Mouse (Mus musculus) adrenal gland (tissue): Measurements from ENCODE around the gene Tmem167b.
"Not testable (repeated sequence)": the region's sequence is repeated elsewhere in the genome, so short reads cannot be mapped to it uniquely, and the experiment has no call there.

Experiments used
- intact Hi-C: fragments of 180-260 bp; cut with DNase I; formaldehyde crosslinking; loops from one replicate; pipeline ENCODE4 v1.15.1; 2025
- long read RNA-seq, 2 experiments: library from polyadenylated mRNA; unstranded; transcript quantifications; one replicate each; pipeline ENCODE4 v2.0.0; 2020; ENCODE audit warnings: borderline replicate concordance in 1 of 2; ENCODE audit not compliant: insufficient replicate concordance in 1 of 2

Tmem167b gene
- long read RNA-seq, experiment 1, transcript Tmem167b-201 (3 exons, 2,864 nt) = major isoform, 28 of 36 reads
- long read RNA-seq, experiment 1, partial matches to known transcripts = 5 of 36 reads
- long read RNA-seq, experiment 1, other reads (novel, unspliced or antisense) = 0 of 36 reads
- long read RNA-seq, experiment 2, transcript Tmem167b-201 (3 exons, 2,864 nt) = major isoform, 44 of 52 reads
- long read RNA-seq, experiment 2, partial matches to known transcripts = 0 of 52 reads
- long read RNA-seq, experiment 2, other reads (novel, unspliced or antisense) = 8 of 52 reads

DNA sequence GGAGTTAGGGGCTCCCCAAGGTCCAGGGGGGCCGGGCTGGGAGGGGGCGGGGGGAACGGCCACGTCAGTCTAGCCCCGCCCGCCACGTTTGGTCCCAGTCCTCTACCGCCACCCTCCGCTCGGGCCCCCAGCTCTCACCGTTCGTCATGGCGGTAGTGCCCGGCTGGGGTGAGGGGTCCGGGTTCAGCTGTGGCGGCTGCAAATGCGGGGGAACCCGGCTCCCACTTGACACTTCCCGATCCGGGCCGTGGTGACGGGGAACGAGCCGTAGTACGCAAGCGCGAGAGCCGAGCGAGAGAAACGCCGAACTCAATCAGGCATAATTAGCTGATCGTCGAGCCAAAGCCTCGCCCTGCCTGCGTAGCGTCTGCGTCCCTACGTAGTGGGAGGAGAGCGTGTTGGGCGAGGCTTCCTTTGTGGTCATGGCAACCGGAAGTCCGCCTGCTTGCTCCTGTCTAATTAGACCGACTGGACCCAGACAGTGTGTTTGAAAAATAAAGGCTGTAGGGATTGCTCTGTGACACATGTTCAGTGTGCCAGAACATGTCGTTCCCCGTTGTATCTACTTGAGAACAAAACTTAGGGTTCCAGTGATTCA lies at the start of gene Tmem167b:
Gene Tmem167b, minus strand, starts transcription at position 334 of the 598 bp plus-strand sequence.
- intact Hi-C loops = loop anchor here (2.0 kb wide), 1 partner anchor 161 kb away; no protein-coding TSS in a partner anchor

DNA sequence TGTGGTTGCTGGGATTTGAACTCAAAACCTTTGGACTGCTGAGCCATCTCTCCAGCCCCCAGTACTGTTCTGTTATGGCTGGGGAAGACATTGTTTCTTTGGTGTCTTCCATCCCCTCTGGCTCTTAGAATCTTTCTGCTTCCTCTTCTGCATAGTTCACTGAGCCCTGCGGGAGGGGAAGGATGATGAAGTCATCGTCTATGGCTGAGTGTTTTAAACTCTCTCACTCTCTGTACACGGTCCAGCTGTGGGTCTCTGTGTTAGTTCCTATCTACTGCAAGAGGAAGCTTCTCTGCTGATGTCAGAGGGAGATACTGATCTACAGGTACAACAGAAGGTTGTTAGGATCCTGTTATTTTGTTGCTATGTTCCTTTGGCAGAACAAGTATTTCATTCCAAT lies 46.6 kb upstream of the Tmem167b start:
- intact Hi-C loops = no loop called here

DNA sequence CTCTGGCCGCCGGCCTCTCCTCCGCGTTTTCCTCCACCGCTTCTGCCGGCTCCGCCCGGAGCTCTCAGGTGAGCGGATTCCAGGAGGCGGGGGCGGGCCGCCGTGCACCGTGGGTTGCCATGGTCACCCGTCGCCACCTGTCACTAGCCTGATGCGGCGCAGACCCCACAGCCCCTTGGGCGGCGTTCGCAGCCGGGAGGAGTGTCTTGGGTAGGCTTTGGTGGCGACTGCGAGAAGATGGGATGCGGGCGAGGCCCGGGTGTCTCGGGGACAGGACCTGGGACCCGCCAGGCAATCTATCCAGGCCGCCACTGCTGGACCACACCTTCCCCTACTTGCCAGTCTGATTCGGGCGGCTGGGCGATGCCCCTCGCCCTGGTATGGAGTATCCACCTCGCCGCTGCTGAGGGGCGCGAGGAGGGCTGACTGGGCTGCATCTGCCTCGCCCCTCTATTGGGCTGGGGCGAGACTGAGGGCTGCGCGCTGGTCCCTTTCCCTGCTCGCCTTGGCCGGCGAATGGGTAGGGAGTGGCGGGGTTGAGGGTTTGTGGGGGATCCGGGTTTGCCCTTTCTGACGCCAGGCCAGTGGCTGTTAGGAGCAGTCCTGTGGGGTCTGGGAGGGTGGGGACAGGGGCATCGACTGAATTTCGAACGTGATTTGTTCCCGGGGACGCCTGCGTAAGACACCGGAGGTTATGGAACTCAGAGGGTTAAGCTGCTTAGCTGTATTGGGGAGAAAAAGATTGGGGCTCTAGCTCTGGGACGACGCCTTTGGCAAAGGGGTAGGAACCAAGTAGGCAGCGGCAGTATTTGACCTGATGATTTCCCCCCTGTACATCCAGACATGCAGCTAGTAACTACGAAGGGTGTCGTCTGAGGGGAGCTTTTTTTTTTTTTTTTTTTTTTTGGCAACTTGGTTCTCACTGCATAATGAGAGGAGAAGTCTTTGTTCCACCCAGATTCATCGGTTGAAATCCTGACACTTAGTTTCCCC lies 29.6 kb upstream of the Tmem167b start:
- intact Hi-C loops = no loop called here

DNA sequence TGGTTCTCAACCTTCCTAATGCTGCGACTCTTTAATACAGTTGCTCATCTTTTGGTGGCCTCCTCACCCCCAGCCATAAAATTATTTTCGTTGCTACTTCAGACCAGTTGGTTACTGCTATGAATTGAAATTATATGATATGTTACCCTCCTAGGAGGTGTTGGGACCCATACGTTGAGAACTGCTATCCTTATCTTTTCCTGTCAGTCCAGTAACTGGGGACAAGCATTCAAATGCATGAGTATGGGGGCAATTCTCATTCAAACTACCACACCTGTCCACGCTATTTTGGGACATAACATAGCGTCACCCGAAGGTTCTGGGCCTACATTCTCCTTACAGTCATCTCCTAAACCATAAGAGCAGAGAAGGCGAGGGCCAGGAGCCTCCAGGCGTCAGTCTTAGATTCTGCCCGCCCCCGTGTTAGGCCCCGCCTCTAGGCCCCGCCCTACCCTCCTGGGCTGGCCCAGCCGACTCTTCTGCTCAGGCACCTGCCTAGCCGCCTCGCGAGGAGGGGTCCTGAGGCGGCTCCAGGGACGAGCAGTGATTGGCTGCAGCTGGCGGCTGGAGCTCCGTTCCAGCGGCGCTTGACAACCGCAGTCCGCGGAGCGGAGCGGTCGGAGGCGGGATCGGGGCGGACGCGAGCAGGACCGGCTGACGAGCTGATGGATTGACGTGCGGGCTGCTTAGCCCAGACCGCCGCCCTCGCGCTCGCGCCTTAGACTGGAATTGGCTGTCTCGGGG lies 28.7 kb upstream of the Tmem167b start, which contains the start of gene Wdr47:
Gene Wdr47, plus strand, starts transcription at position 494 of the 744 bp plus-strand sequence.
- intact Hi-C loops = no loop called here

DNA sequence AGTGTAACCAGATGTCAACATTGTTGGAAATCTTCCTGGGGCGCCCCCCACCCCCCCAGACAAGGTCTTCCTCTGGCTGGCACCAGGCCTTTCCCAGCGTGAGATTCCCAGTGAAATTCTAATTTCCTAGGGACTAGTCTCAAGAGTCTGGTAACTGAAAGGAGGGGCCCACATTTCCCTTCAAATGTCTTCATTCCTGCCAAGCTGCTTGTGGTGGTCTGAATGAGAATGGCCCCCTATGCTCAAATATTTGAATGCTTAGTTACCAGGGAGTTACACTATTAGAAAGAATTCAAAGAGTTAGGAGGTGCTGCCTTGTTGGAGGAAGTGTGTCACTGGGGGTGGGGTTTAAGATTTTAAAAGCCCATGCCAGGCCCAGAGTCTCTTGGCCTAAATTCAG lies 26.2 kb upstream of the Tmem167b start:
- intact Hi-C loops = no loop called here

DNA sequence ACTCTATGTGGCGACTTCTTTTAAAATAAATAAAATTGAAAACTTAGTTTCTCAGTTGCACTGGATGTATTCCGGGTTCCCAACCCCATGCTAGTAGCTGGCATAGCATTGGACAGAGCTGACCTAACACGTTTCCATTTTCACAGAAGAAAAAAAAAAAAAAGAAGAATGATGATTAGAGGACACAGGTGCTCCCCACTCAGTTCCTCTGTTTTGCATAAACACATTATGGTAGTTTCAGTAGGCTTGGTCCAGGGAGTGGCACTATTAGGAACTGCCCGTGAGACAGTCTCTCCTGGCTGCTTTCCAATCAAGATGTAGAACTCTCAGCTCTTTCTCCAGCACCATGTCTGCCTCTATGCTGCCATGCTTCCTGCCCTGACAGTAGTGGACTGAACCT lies 22.3 kb upstream of the Tmem167b start:
- intact Hi-C loops = no loop called here

DNA sequence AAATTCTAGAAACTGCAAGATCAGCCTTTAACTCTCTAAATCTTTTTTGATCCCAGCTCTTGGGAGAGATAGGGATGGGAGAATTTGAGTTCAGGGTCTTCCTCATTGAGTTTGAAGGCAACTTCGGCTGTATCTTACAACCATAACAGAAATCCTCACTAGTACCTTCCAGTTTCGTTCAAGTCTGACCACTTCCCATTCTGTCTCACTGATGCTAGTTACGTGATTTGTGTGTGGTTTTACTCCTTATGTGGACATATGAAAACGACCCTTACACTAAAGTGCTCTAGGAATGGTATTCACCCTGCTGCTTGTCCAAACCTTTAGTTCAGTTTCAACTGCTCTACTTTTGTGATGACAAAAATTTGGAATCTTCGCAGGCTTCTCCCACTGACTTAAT lies 11.8 kb upstream of the Tmem167b start:
- intact Hi-C loops = no loop called here

DNA sequence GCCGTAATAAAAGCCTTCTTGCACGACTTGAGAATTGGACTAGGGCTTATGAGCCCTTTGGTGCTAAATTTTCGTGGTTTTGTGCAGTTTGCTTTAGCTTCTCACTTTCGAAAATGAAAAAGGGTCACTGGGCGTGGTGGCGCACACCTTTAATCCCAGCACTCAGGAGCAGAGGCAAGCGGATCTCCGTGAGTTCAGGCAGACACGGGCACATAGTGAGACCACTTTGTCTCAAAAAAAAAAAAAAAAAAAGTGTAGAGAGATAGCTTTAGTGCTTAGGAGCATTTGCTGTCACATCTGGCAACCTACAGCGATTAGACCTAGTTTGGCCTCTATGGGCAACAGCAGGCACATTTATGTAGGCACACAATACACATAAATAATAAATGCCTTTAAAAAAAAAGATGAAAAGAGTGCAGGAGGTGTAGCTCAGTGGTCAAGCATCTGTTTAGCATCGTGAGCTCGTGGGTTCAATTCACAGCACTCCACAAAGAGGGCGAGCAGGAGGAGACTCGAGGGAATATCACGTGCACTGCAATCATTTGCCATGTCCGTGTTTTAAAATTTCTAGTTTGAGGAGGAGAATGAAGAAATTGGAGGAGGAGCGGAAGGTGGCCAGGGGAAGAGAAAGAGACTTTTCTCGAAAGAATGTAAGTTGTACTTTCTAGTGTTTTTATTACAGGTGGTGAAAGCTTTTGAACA lies 10.2 kb upstream of the Tmem167b start:
- intact Hi-C loops = no loop called here

DNA sequence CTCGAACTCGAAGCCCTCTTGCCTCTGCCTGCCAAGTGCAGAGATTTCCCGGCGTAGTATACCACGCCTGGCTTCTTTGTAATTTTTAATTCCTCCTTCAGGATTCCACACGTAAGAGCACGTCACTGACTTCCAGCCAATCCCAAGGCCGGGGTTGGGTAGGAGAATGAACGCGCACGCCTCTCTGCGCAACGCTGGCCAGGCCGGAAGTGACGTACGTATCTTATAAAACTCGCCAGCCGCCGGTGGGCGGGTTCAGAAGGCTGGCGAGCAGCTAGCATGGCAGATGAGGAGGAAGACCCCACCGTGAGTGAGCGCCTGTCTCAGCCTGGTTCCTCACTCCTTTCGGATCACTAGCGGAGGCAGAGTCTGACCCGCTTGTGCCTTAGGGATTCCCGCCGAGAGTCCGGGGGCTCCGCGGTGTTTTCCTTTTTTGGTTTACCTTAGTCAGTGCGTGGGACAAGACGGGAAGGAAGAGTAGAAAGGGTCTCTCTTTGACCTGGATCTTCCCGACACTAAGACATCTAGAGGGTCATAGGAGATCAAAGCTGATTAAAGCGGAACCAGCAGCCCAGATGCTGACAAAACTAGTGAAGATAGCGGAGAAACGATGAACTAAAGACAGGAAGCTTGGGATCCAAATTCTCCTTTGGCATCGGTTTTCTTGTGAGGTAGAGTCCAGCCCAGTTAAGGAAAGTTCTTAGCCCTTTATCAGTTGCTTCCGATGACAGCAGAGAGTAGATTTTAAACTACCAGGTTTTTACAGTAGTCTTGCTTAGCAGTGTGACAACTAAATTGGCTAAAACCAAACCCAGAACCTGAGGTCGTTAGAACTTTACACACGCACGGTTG lies 9.4 kb upstream of the Tmem167b start, which contains the start of gene Taf13:
Gene Taf13, plus strand, starts transcription at position 256 of the 852 bp plus-strand sequence.
- intact Hi-C loops = no loop called here

DNA sequence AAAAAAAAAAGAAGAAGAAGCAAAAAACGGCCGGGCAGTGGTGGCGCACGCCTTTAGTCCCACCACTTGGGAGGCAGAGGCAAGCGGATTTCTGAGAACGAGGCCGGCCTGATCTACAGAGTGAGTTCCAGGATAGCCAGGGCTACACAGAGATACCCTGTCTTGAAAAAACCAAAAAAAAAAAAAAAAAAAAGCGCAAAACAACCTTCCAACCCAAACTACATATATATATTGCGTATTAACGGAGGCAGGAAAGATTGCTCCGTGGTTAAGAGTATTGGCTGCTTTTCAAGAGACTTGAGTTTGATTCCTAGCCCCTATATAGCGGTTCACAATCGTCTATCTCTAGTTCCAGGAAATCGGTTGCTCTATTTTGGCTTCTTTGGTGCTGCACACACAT lies 8.5 kb upstream of the Tmem167b start:
- intact Hi-C loops = no loop called here

DNA sequence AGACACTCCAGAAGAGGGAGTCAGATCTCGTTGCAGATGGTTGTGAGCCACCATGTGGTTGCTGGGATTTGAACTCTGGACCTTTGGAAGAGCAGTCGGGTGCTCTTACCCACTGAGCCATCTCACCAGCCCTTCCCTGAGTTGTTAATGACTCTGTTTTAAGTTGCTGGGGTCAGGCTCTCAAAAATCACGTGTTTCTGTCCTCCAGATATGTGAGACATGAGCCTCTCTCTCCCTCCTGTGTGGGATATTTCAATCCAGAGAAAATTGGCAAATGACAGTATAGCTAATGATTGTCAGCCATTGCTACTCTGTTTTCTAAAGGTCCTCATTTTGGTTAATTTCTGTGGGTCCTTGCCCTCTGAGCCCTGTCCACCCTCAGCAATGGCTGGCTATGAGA lies 7.4 kb upstream of the Tmem167b start:
- intact Hi-C loops = not testable (repeated sequence)

DNA sequence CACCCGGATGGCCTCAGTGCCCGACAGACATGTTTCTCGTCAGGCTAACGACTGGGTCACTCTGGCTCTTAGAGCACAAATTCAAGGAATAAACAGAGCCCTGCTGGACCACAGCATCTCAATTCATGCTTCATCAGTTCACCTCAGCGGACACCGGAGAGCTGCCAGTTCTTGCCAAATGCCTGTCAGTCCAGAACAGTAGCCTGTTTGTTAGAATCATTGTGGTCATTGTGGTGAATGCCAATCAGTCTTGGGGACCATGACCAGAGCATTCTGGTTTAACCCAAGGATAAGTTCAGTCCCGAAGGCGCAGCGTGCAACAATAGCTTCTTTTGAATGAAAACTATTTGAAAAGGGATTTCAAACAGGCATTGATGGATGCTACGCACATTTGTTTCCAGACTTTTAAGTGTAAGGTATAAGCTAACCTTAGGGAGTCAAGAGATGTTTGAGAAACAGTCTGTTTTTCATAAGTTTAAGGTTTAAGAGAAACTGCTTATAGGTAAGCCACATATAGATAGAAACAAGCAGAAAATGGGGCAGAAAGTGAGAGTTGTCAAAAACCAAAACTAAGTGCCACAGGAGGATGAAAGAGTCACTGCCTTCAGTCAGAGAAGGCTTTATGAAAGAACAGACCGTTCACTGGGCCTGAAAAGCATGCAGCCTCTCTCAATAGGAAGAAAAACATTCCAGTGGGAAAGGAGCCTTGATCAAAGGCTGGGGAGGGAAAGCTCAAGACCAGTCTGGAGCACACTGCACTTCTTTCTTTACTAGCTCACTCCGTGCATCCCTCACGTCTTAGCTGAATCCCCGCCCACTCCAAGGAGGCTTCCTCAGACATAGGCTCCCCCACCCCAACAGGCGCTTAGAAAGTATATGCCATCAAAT lies 6.0 kb upstream of the Tmem167b start:
- intact Hi-C loops = no loop called here

DNA sequence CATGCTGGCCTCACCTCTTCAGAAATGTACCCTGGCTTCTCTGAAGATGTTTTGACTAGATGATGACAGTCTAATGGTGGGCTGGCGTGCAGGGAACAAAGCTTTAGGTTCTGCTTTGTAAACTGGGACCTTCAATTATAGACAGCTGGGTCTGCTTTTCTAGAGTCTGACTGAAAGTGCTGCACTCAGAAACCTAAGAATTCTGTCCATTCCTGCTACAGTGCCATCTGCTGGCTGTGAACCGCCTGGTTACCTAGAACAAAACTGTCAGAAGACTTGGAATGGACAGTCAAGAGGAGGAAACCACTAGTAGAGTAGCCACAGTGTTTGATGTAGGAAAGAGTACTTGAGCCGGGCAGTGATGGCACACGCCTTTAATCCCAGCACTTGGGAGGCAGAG lies 1.0 kb upstream of the Tmem167b start:
- intact Hi-C loops = loop anchor here (2.0 kb wide), 1 partner anchor 163 kb away; no protein-coding TSS in a partner anchor

DNA sequence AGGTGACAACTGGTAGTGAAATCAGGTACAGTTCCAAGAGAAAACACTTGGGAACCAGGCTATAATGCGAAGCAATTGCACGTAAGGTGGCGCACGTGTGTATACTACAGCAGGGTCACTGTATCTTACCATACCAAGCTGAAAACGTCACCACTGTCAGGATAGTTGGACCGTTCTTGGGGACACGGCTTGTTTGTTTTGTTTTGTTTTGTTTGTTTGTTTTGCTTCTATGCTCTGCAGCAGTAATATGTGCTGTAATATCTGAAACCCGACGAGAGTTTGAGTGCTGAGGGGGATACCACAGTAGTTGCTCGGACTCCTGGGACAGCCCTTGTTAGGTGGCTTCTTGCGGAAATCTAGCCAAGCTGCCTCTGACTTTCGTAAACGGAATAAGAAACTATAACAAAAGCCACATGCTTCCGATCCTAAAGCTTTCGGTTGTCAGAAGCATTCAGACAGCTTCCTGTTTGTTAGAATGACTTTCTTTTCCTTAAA lies 558 bp upstream of the Tmem167b start:
- intact Hi-C loops = loop anchor here (2.0 kb wide), 1 partner anchor 162 kb away; no protein-coding TSS in a partner anchor

DNA sequence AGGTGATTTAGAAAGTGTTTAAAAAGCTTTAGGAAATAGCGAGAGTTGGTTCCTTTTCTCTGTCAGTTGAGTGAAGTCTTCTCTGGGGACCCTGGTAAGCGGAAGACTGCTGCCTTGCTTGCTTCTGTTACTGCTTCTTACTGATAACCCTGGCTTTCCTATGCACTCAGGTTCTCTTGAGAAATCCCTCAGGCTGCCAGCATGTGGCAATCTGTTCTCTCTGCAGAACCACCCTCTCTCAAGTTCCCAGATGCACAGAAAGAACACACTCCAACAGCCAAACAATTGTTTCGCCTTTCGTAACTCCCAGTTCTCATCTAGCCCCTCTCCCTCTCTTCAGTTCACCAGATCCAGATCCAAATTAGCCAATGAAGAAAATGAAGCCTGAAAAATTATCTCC lies 4.4 kb downstream of the Tmem167b start:
- intact Hi-C loops = no loop called here

DNA sequence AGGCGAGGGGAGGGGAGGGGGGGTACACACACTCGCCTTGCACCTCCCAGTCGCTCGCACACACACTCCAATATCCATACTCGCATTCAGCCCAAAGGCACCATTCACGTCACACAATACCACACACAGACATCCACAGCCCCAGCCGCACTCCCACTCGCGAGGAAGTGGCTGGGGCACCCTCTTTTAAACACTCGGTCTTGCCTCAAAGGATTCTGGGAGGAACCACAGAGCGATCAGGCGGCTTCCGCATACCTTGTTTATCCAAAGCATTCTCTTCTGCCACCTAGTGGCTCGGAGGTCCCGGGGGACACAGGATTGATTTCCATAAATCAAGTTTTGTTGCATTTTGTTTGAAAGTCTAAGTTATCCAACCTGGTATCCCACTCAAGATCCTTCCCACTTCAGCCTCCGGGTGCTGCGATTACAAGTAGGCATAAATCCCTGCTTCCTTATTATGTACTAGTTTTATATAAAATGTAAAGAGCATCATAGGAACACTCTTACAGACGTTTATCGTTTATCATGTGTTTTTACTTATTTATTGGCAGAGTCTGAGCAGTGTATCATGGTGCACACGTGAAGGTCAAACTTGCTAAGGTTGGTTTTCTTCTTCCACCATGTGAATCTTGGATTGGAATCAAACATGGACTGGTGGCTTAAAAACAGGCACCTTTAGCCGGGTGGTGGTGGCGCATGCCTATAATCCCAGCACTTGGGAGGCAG lies 7.5 kb downstream of the Tmem167b start:
- intact Hi-C loops = loop anchor here (5.0 kb wide), 1 partner anchor 112 kb away; no protein-coding TSS in a partner anchor

DNA sequence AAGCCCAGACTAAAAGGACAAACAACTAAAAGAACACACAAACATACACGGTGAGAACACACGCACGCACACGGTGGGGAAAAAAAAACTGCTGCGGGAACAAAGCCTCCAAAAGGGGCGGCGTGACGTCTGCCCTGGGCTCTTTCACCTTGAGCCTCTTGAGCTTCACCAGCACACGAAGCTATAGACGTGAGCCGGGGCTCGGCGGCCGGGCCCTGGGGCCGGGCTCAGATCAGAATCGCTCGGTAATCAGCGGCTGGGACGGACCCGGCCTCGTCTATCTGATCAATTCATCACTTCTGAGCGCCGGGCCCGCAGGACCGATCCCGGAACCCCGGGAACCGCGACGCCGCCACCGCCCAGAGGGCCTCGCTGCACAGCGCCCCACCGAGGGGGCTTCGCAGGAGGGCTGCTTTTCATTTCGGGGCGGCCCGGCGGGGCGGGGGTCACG lies 8.1 kb downstream of the Tmem167b start:
- intact Hi-C loops = loop anchor here (5.0 kb wide), 1 partner anchor 112 kb away; no protein-coding TSS in a partner anchor
